Comparison of ENCODE assay signal across 13 mouse cellular contexts in the genomic region with DNA sequence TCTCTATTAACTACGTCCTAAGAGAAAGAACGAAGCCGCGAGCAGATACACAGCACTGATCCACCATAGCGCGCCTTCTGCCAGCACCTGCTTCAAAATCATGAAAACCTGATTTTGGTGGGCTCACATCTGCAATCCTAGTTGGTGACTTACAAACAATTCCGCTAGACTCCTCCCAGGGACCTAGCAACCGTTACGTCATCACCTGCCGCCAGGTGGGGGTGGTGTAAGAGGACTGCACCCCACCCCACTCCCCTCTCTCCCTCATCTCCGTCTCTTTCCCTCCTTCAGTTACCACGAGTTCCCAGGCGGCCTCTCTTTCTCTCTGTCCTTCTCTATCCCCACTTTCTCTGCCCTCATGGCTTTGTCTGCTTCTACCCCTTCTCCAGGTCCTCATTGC. TPM values are rescaled to one million over a fixed set of nuclear protein-coding genes. Genes with fewer than 3 reads are reported as not detected.
DNase-seq lines count a peak whose midpoint lies in the region; ATAC-seq and TF ChIP-seq lines count a peak whose summit lies in the region.
"Had no signal": no experiment of that assay in that cellular context is flagged by ENCODE, and none has a peak within 500 bp of the region (broad histone marks: within the 10 kb centered on the region; RNA-seq: fewer than 3 reads in every experiment).

No protein-coding gene starts in this region.

- no peak for ATAC-seq in heart, embryonic 15.5 days (replicated peaks; ENCODE audit: insufficient number of reproducible peaks, insufficient read depth, low FRiP score, low read depth)
- no peak for ATAC-seq in liver, embryonic 13.5 days (ENCODE audit: low read depth)

- TF ChIP-seq CTCF in E14TG2a.4 (conservative IDR thresholded peaks at IDR 0.05; ENCODE audit: low read length): no peak

- 72% methylated on average over 13 of the region's 13 CpGs for WGBS in heart, embryonic 15.5 days
- 60% methylated on average over 13 of the region's 13 CpGs for WGBS in liver, embryonic 13.5 days (ENCODE audit: insufficient replicate concordance)

- intact Hi-C loops in left cerebral cortex, postnatal 25 days (cut with DNase I): no loop called here

- peaks cover 18% of the 10 kb centered on the region for H3K4me1 ChIP-seq in heart, embryonic 15.5 days (replicated peaks)
- peaks cover 72% of the 10 kb centered on the region for H3K4me1 ChIP-seq in E14TG2a.4 (replicated peaks; ENCODE audit: low read depth, low read length)
- peaks cover 5% of the 10 kb centered on the region for H3K4me1 ChIP-seq in liver, embryonic 13.5 days (replicated peaks)

- no peaks in the 10 kb centered on the region for H3K9me3 ChIP-seq in heart, embryonic 15.5 days (replicated peaks)
- no peaks in the 10 kb centered on the region for H3K9me3 ChIP-seq in E14TG2a.4 (ENCODE audit: low read length)
- H3K9me3 ChIP-seq in liver, embryonic 13.5 days (replicated peaks): no peaks in the 10 kb centered on the region
- H3K9me3 ChIP-seq: hindbrain, embryonic 10.5 days had no signal

- H3K27ac ChIP-seq in heart, embryonic 15.5 days: no peak overlapping the region
- H3K27ac ChIP-seq in liver, embryonic 13.5 days: no peak overlapping the region
- H3K27ac ChIP-seq: hindbrain, embryonic 10.5 days had no signal

- no peak for DNase-seq in heart, adult 11 months
- peak; percentile 36 for DNase-seq in WW6 (ENCODE audit: low read depth, low spot score)
- DNase-seq in liver, embryonic 13.5 days: no peak
- no peak for DNase-seq in cerebellum, adult 18-20 months
- DNase-seq in left cerebral cortex, postnatal 25 days (ENCODE audit: low spot score in 2 of 2): no peak
- no peak for DNase-seq in thymus, postnatal 25 days
- DNase-seq: cerebellum, adult 2 months; gastrocnemius, postnatal 14 days; kidney, adult 18-20 months; kidney, postnatal 4 days had no signal

- H3K36me3 ChIP-seq in heart, embryonic 15.5 days: no peaks in the 10 kb centered on the region
- 0 out of 2 replicates have a peak, but pooled peaks cover 10% of the 10 kb centered on the region for H3K36me3 ChIP-seq in E14TG2a.4 (ENCODE audit: insufficient read depth, low read length)
- no peaks in the 10 kb centered on the region for H3K36me3 ChIP-seq in liver, embryonic 13.5 days

- no peak overlapping the region for H3K9ac ChIP-seq in heart, embryonic 15.5 days
- no peak overlapping the region for H3K9ac ChIP-seq in liver, embryonic 13.5 days

- no peaks in the 10 kb centered on the region for H3K27me3 ChIP-seq in heart, embryonic 15.5 days
- no peaks in the 10 kb centered on the region for H3K27me3 ChIP-seq in E14TG2a.4 (ENCODE audit: insufficient read depth, low read length)
- no peaks in the 10 kb centered on the region for H3K27me3 ChIP-seq in liver, embryonic 13.5 days

- H3K4me2 ChIP-seq in heart, embryonic 15.5 days: peak overlapping the region; percentile 27; the same call in 1 of the 2 replicates
- peak overlapping the region; percentile 33 for H3K4me2 ChIP-seq in liver, embryonic 13.5 days

- H3K4me3 ChIP-seq in heart, embryonic 15.5 days: no peak overlapping the region
- H3K4me3 ChIP-seq in E14TG2a.4 (replicated peaks; ENCODE audit: low read length): peak overlapping the region; percentile 56
- 0 out of 2 replicates have a peak overlapping the region, but pooled peaks have one; percentile 14 for H3K4me3 ChIP-seq in liver, embryonic 13.5 days (replicated peaks)
- H3K4me3 ChIP-seq: hindbrain, embryonic 10.5 days had no signal

RNA-seq across cellular contexts. Expression of a gene that starts 7.5 kb away (rescaled TPM):
- 3.2 and 4.6 TPM in 2 replicates for polyA plus RNA-seq in heart, embryonic 15.5 days (2015; fragmentation: Nextera tagmentation; extraction: Ambion mirVana)
- polyA plus RNA-seq in liver, embryonic 13.5 days (2015; fragmentation: Nextera tagmentation; extraction: Ambion mirVana): 0.51 and 0.77 TPM in 2 replicates
- total RNA-seq in left cerebral cortex, postnatal 25 days (2021): 10 to 100 TPM; 50.2 to 50.5 TPM
